Mouse (Mus musculus): ENCODE measurements around the gene Bicral. TPM values are rescaled to one million over a fixed set of nuclear protein-coding genes. Genes with fewer than 3 reads are reported as not detected.

The Bicral gene
- total and polyA plus RNA-seq, 3 experiments: 3.0 to 7.4 (median 5.9) TPM

Other genes with a start within 250 kb of the Bicral start
- gene Ptk7, start 229.0 kb downstream of the Bicral start, total RNA-seq (2012; rRNA removed): 2.9 and 4.8 TPM in 2 replicates
- gene Ptk7, start 229.0 kb downstream of the Bicral start, total RNA-seq (2014; rRNA removed): 0.11 and 0.14 TPM in 2 replicates
- 0.20 and 0.29 TPM in 2 replicates for gene Ptk7, start 229.0 kb downstream of the Bicral start, polyA plus RNA-seq (2012; ENCODE audit: insufficient read length, low read depth)
- 7.8 and 10.7 TPM in 2 replicates for gene Klc4, start 212.5 kb downstream of the Bicral start, total RNA-seq (2012; rRNA removed)
- 6.6 and 8.3 TPM in 2 replicates for gene Klc4, start 212.5 kb downstream of the Bicral start, total RNA-seq (2014; rRNA removed)
- gene Klc4, start 212.5 kb downstream of the Bicral start, polyA plus RNA-seq (2012; ENCODE audit: insufficient read length, low read depth): 6.7 and 7.8 TPM in 2 replicates
- gene Mrpl2, start 212.3 kb downstream of the Bicral start, total RNA-seq (2012; rRNA removed): 235 and 238 TPM in 2 replicates
- gene Mrpl2, start 212.3 kb downstream of the Bicral start, total RNA-seq (2014; rRNA removed): 128 and 130 TPM in 2 replicates
- 158 and 201 TPM in 2 replicates for gene Mrpl2, start 212.3 kb downstream of the Bicral start, polyA plus RNA-seq (2012; ENCODE audit: insufficient read length, low read depth)
- gene Cul7, start 208.1 kb downstream of the Bicral start, total RNA-seq (2012; rRNA removed): 76.0 and 82.5 TPM in 2 replicates
- gene Cul7, start 208.1 kb downstream of the Bicral start, total RNA-seq (2014; rRNA removed): 33.3 and 37.7 TPM in 2 replicates
- 65.9 and 68.1 TPM in 2 replicates for gene Cul7, start 208.1 kb downstream of the Bicral start, polyA plus RNA-seq (2012; ENCODE audit: insufficient read length, low read depth)
- gene Rrp36, start 184.1 kb downstream of the Bicral start, total RNA-seq (2012; rRNA removed): 46.1 and 55.0 TPM in 2 replicates
- gene Rrp36, start 184.1 kb downstream of the Bicral start, total RNA-seq (2014; rRNA removed): 53.6 and 55.2 TPM in 2 replicates
- gene Rrp36, start 184.1 kb downstream of the Bicral start, polyA plus RNA-seq (2012; ENCODE audit: insufficient read length, low read depth): 38.1 and 49.3 TPM in 2 replicates
- 94.3 and 106 TPM in 2 replicates for gene Mea1, start 179.7 kb downstream of the Bicral start, total RNA-seq (2012; rRNA removed)
- 68.3 and 73.8 TPM in 2 replicates for gene Mea1, start 179.7 kb downstream of the Bicral start, total RNA-seq (2014; rRNA removed)
- 86.1 and 110 TPM in 2 replicates for gene Mea1, start 179.7 kb downstream of the Bicral start, polyA plus RNA-seq (2012; ENCODE audit: insufficient read length, low read depth)
- gene Klhdc3, start 177.6 kb downstream of the Bicral start, total RNA-seq (2012; rRNA removed): 66.7 and 72.3 TPM in 2 replicates
- gene Klhdc3, start 177.6 kb downstream of the Bicral start, total RNA-seq (2014; rRNA removed): 15.9 and 19.5 TPM in 2 replicates
- 126 and 130 TPM in 2 replicates for gene Klhdc3, start 177.6 kb downstream of the Bicral start, polyA plus RNA-seq (2012; ENCODE audit: insufficient read length, low read depth)
- 57.7 and 63.8 TPM in 2 replicates for gene Ppp2r5d, start 153.4 kb downstream of the Bicral start, total RNA-seq (2012; rRNA removed)
- gene Ppp2r5d, start 153.4 kb downstream of the Bicral start, total RNA-seq (2014; rRNA removed): 56.2 and 59.0 TPM in 2 replicates
- gene Ppp2r5d, start 153.4 kb downstream of the Bicral start, polyA plus RNA-seq (2012; ENCODE audit: insufficient read length, low read depth): 70.6 and 75.4 TPM in 2 replicates
- 27.8 and 31.8 TPM in 2 replicates for gene Pex6, start 147.0 kb downstream of the Bicral start, total RNA-seq (2012; rRNA removed)
- 13.7 and 14.1 TPM in 2 replicates for gene Pex6, start 147.0 kb downstream of the Bicral start, total RNA-seq (2014; rRNA removed)
- gene Pex6, start 147.0 kb downstream of the Bicral start, polyA plus RNA-seq (2012; ENCODE audit: insufficient read length, low read depth): 23.2 and 26.5 TPM in 2 replicates
- gene Gnmt, start 129.3 kb downstream of the Bicral start, total RNA-seq (2012; rRNA removed): 0.13 and 0.25 TPM in 2 replicates
- gene Gnmt, start 129.3 kb downstream of the Bicral start, total RNA-seq (2014; rRNA removed): 0.38 TPM in 1 of 2 replicates, not detected in the other
- gene Gnmt, start 129.3 kb downstream of the Bicral start, polyA plus RNA-seq (2012; ENCODE audit: insufficient read length, low read depth): 0.71 and 1.2 TPM in 2 replicates
- gene Cnpy3, start 106.3 kb downstream of the Bicral start, total RNA-seq (2012; rRNA removed): 82.5 and 102 TPM in 2 replicates
- gene Cnpy3, start 106.3 kb downstream of the Bicral start, total RNA-seq (2014; rRNA removed): 78.6 and 80.4 TPM in 2 replicates
- gene Cnpy3, start 106.3 kb downstream of the Bicral start, polyA plus RNA-seq (2012; ENCODE audit: insufficient read length, low read depth): 94.8 and 111 TPM in 2 replicates
- gene Ptcra, start 94.8 kb downstream of the Bicral start, total RNA-seq (2012; rRNA removed): 0.34 and 0.59 TPM in 2 replicates
- 0.17 TPM in 1 of 2 replicates, not detected in the other for gene Ptcra, start 94.8 kb downstream of the Bicral start, total RNA-seq (2014; rRNA removed)
- 0.56 and 0.71 TPM in 2 replicates for gene Ptcra, start 94.8 kb downstream of the Bicral start, polyA plus RNA-seq (2012; ENCODE audit: insufficient read length, low read depth)
- gene 2310039H08Rik, start 85.8 kb downstream of the Bicral start, total RNA-seq (2012; rRNA removed): 47.0 and 65.8 TPM in 2 replicates
- gene 2310039H08Rik, start 85.8 kb downstream of the Bicral start, total RNA-seq (2014; rRNA removed): 52.5 and 79.3 TPM in 2 replicates
- 28.1 and 33.3 TPM in 2 replicates for gene 2310039H08Rik, start 85.8 kb downstream of the Bicral start, polyA plus RNA-seq (2012; ENCODE audit: insufficient read length, low read depth)
- gene Rpl7l1, start 75.8 kb downstream of the Bicral start, total RNA-seq (2012; rRNA removed): 160 and 202 TPM in 2 replicates
- gene Rpl7l1, start 75.8 kb downstream of the Bicral start, total RNA-seq (2014; rRNA removed): 261 and 301 TPM in 2 replicates
- 296 and 383 TPM in 2 replicates for gene Rpl7l1, start 75.8 kb downstream of the Bicral start, polyA plus RNA-seq (2012; ENCODE audit: insufficient read length, low read depth)
- 27.8 and 32.8 TPM in 2 replicates for gene Tbcc, start 32.2 kb upstream of the Bicral start, total RNA-seq (2012; rRNA removed)
- gene Tbcc, start 32.2 kb upstream of the Bicral start, total RNA-seq (2014; rRNA removed): 19.4 and 21.6 TPM in 2 replicates
- gene Tbcc, start 32.2 kb upstream of the Bicral start, polyA plus RNA-seq (2012; ENCODE audit: insufficient read length, low read depth): 15.1 and 16.4 TPM in 2 replicates
- not detected in 2 replicates for gene Prph2, start 52.0 kb upstream of the Bicral start, total RNA-seq (2012; rRNA removed)
- gene Prph2, start 52.0 kb upstream of the Bicral start, total RNA-seq (2014; rRNA removed): not detected in 2 replicates
- not detected in 2 replicates for gene Prph2, start 52.0 kb upstream of the Bicral start, polyA plus RNA-seq (2012; ENCODE audit: insufficient read length, low read depth)
- 32.2 and 39.6 TPM in 2 replicates for gene Ubr2, start 152.1 kb upstream of the Bicral start, total RNA-seq (2012; rRNA removed)
- 19.5 and 20.4 TPM in 2 replicates for gene Ubr2, start 152.1 kb upstream of the Bicral start, total RNA-seq (2014; rRNA removed)
- gene Ubr2, start 152.1 kb upstream of the Bicral start, polyA plus RNA-seq (2012; ENCODE audit: insufficient read length, low read depth): 50.9 and 52.6 TPM in 2 replicates